Mouse (Mus musculus) CH12.LX (cell line): ENCODE data around the gene Sik3. TPM values are rescaled to one million over a fixed set of nuclear protein-coding genes. Genes with fewer than 3 reads are reported as not detected.

ENCODE experiments used
- DNase-seq: peaks from one replicate; pipeline ENCODE4 v3.0.0-alpha.2; 2013; ENCODE audit errors: extremely low read depth
- H3K27ac ChIP-seq: 2 replicates; pipeline ENCODE4 v1.5.1; 2012; ENCODE audit warnings: low read depth, mild to moderate bottlenecking, control low read depth, moderate library complexity; ENCODE audit not compliant: insufficient read depth
- H3K27me3 ChIP-seq: replicated peaks from 2 replicates; pipeline ENCODE3; 2012; ENCODE audit warnings: inconsistent platforms
- H3K36me3 ChIP-seq, 2 experiments: replicated peaks in 1 of 2; 2 replicates each; pipeline versions ENCODE3 to v1.6.1; 2012; ENCODE audit warnings: inconsistent platforms in 1 of 2, low read length in 1 of 2, mild to moderate bottlenecking in 1 of 2, mixed read lengths in 1 of 2, moderate library complexity in 1 of 2; ENCODE audit not compliant: control insufficient read depth in 1 of 2, insufficient read depth in 1 of 2
- H3K4me1 ChIP-seq, 2 experiments: 2 replicates each; pipeline ENCODE4 v1.6.1; 2012; ENCODE audit warnings: inconsistent platforms in 1 of 2, moderate library complexity in 1 of 2; ENCODE audit not compliant: insufficient read depth in 2 of 2, control insufficient read depth in 1 of 2
- H3K4me2 ChIP-seq: 2 replicates; pipeline ENCODE4 v1.6.1; 2012; ENCODE audit warnings: low read depth, mild to moderate bottlenecking, control low read depth; ENCODE audit not compliant: poor library complexity, insufficient read depth, severe bottlenecking
- H3K4me3 ChIP-seq, 3 experiments: fragments of 150-350 bp in 1 of 3; sonication (generic) in 1 of 3; replicated peaks in 1 of 3; 2 replicates each; pipeline versions ENCODE3 to v1.5.1; 2011 to 2012; ENCODE audit warnings: low read depth in 2 of 3, low read length in 2 of 3, mild to moderate bottlenecking in 2 of 3, moderate library complexity in 2 of 3, control low read depth in 1 of 3, improper control_type of control experiment in 1 of 3, inconsistent platforms in 1 of 3, mixed read lengths in 1 of 3; ENCODE audit not compliant: poor library complexity in 1 of 3
- H3K79me2 ChIP-seq: replicated peaks from 2 replicates; pipeline ENCODE4 v1.6.1; 2012; ENCODE audit warnings: mild to moderate bottlenecking, moderate library complexity; ENCODE audit not compliant: control insufficient read depth, poor library complexity, insufficient read depth, severe bottlenecking; ENCODE audit errors: extremely low read depth
- H3K9ac ChIP-seq: 2 replicates; pipeline ENCODE4 v1.6.1; 2012; ENCODE audit warnings: low read depth, mild to moderate bottlenecking, control low read depth, moderate library complexity; ENCODE audit not compliant: insufficient read depth
- H3K9me3 ChIP-seq: replicated peaks from 2 replicates; pipeline ENCODE3; 2012; ENCODE audit warnings: low read length, inconsistent platforms, mixed read lengths
- CTCF ChIP-seq, 2 experiments: IDR thresholded peaks in 1 of 2; conservative IDR thresholded peaks in 1 of 2; 2 replicates each; pipeline ENCODE4 v1.5.1; 2011 to 2012; ENCODE audit warnings: low read depth in 2 of 2, low read length in 2 of 2, improper control_type of control experiment in 1 of 2, inconsistent platforms in 1 of 2, mild to moderate bottlenecking in 1 of 2, moderate library complexity in 1 of 2
- EP300 ChIP-seq: IDR thresholded peaks from 2 replicates; pipeline ENCODE4 v1.6.1; 2011; ENCODE audit warnings: low read length, improper control_type of control experiment
- GABPA ChIP-seq: IDR thresholded peaks from 2 replicates; pipeline ENCODE4 v1.6.1; 2012; ENCODE audit warnings: low read depth, low read length, improper control_type of control experiment, inconsistent platforms; ENCODE audit not compliant: insufficient replicate concordance
- IRF4 ChIP-seq: IDR thresholded peaks from 2 replicates; pipeline ENCODE4 v1.6.1; 2014; ENCODE audit warnings: low read depth, mild to moderate bottlenecking, inconsistent platforms, low read length, improper control_type of control experiment
- JUND ChIP-seq: conservative IDR thresholded peaks from 2 replicates; pipeline ENCODE4 v1.6.1; 2011; ENCODE audit warnings: low read depth, low read length, improper control_type of control experiment
- MAZ ChIP-seq: IDR thresholded peaks from 2 replicates; pipeline ENCODE4 v1.6.1; 2012; ENCODE audit warnings: low read depth, mild to moderate bottlenecking, inconsistent platforms, low read length, improper control_type of control experiment, moderate library complexity
- NRF1 ChIP-seq: IDR thresholded peaks from 2 replicates; pipeline ENCODE4 v1.6.1; 2014; ENCODE audit warnings: low read depth, mild to moderate bottlenecking, inconsistent platforms, low read length, improper control_type of control experiment, moderate library complexity
- RAD21 ChIP-seq: IDR thresholded peaks from 2 replicates; pipeline ENCODE4 v1.6.1; 2011; ENCODE audit warnings: low read depth, mild to moderate bottlenecking, low read length, improper control_type of control experiment, moderate library complexity
- SMC3 ChIP-seq: IDR thresholded peaks from 2 replicates; pipeline ENCODE4 v1.6.1; 2011; ENCODE audit warnings: low read depth, low read length, improper control_type of control experiment
- ZMIZ1 ChIP-seq: IDR thresholded peaks from 2 replicates; pipeline ENCODE4 v1.6.1; 2012; ENCODE audit warnings: low read depth, mild to moderate bottlenecking, inconsistent platforms, low read length, improper control_type of control experiment
- dilution Hi-C: fragments of 300-500 bp; cut with MboI; formaldehyde crosslinking; loops from 2 replicates; pipeline ENCODE4 v1.14.3; 2020; ENCODE audit warnings: low sequenced_read_pairs; ENCODE audit not compliant: extremely low pct_unique_long_range_greater_than_20kb, extremely low pct_ligation_motif_present
- in situ Hi-C: fragments of 300-500 bp; cut with MboI; formaldehyde crosslinking; loops from 3 replicates; pipeline ENCODE4 v1.14.3; 2019; ENCODE audit warnings: low sequenced_read_pairs, low pct_ligation_motif_present, low pct_unique_long_range_greater_than_20kb, mixed read lengths
- polyA plus RNA-seq: library from polyadenylated mRNA; unstranded; fragments of >175 nt; gene quantifications from 2 replicates; pipeline ENCODE4 v1.2.1, GENCODE M21; 2012; ENCODE audit warnings: low read depth; ENCODE audit not compliant: insufficient read length
- total RNA-seq, 2 experiments: library from RNA; depleted of rRNA; stranded (reverse); fragments of 300-350 nt in 1 of 2; fragments of >200 nt in 1 of 2; gene quantifications; 2 replicates each; pipeline ENCODE4 v1.2.3; 2012 to 2014

The Sik3 gene
- total and polyA plus RNA-seq, 3 experiments, result 14.9 to 29.8 (median 21.4) TPM

GRCm38 (mm10) chr9:46227064-46227614 lies 214.5 kb downstream of the Sik3 start:
- no peak overlapping the region for H3K27ac ChIP-seq
- no peaks in the 10 kb centered on the region for H3K79me2 ChIP-seq
- peaks cover 0 to 6% of the 10 kb centered on the region in 2 experiments; a peak in 2 of 4 replicates for H3K4me1 ChIP-seq
- no peaks in the 10 kb centered on the region for H3K9me3 ChIP-seq
- TF ChIP-seq CTCF (conservative IDR thresholded peaks at IDR 0.05 in 1 of 2, IDR thresholded peaks at IDR 0.05 in 1 of 2; ENCODE audit: low read depth in 2 of 2, low read length in 2 of 2), result no peak
- TF ChIP-seq, all 38 proteins: peak for 0
- H3K9ac ChIP-seq, result no peak overlapping the region
- H3K4me3 ChIP-seq, result no peak overlapping the region
- in situ Hi-C loops, result no loop called here
- peaks cover 12% of the 10 kb centered on the region for H3K27me3 ChIP-seq
- no peak overlapping the region for H3K4me2 ChIP-seq
- no peak for DNase-seq
- dilution Hi-C loops, result no loop called here
- peaks cover 7 to 29% of the 10 kb centered on the region in 2 experiments for H3K36me3 ChIP-seq

- Histone ChIP-seq H3K27me3 (peaks cover 19% of the 10 kb centered on the region), H3K9ac (no peak within 1 kb of the TSS), H3K79me2 (no peaks in the 10 kb centered on the region), H3K27ac (no peak within 1 kb of the TSS), H3K36me3 (peaks cover 2 to 16% of the 10 kb centered on the region in 2 experiments)
- no peak for DNase-seq
- dilution Hi-C loops, result no loop called here
- no peak for TF ChIP-seq GABPA
- TF ChIP-seq, all 38 proteins: peak for 0
- no peaks in the 10 kb centered on the region for H3K9me3 ChIP-seq
- peaks cover 0 to 6% of the 10 kb centered on the region in 2 experiments; a peak in 2 of 4 replicates for H3K4me1 ChIP-seq
- no peak within 1 kb of the TSS for H3K4me2 ChIP-seq
- H3K4me3 ChIP-seq, result no peak within 1 kb of the TSS
- in situ Hi-C loops, result no loop called here
Observed at GRCm38 (mm10) chr9:46228491-46228890, 215.9 kb downstream of the Sik3 start, which contains the start of gene Apoa1. Gene Apoa1 (plus strand): TSS chr9:46228580.

- in situ Hi-C loops, result no loop called here
- dilution Hi-C loops, result no loop called here
- H3K36me3 ChIP-seq, result peaks cover 0 to 5% of the 10 kb centered on the region in 2 experiments
- TF ChIP-seq MAZ (no peak), NRF1 (peak; percentile 77), ZMIZ1 (no peak), SMC3 (peak; percentile 78), JUND (no peak), EP300 (no peak), CTCF (conservative IDR thresholded peaks at IDR 0.05 in 1 of 2, IDR thresholded peaks at IDR 0.05 in 1 of 2; ENCODE audit: low read depth in 2 of 2, low read length in 2 of 2) (peak; percentile 28 to 79), IRF4 (peak; percentile 64; the same call in 1 of the 2 replicates), RAD21 (peak; percentile 41)
- TF ChIP-seq, all 38 proteins: peak for 5
- Histone ChIP-seq H3K4me3 (no peak overlapping the region), H3K27me3 (peaks cover 22% of the 10 kb centered on the region), H3K79me2 (no peaks in the 10 kb centered on the region), H3K27ac (no peak overlapping the region), H3K4me2 (peak overlapping the region; percentile 9), H3K4me1 (peaks cover 0 to 6% of the 10 kb centered on the region in 2 experiments; a peak in 2 of 4 replicates), H3K9ac (no peak overlapping the region), H3K9me3 (no peaks in the 10 kb centered on the region)
- DNase-seq, result peak; percentile 40
Observed at GRCm38 (mm10) chr9:46229573-46230449, 217.2 kb downstream of the Sik3 start.
